Mouse (Mus musculus) kidney, adult 18-20 months (tissue): ENCODE data around the gene Tfam.
A peak's percentile ranks its signal among the peaks of the same experiment; 100 is the strongest.

Experiments
- DNase-seq: peaks from one replicate; pipeline ENCODE4 v3.0.0; 2021

Gene Tfam

DNA sequence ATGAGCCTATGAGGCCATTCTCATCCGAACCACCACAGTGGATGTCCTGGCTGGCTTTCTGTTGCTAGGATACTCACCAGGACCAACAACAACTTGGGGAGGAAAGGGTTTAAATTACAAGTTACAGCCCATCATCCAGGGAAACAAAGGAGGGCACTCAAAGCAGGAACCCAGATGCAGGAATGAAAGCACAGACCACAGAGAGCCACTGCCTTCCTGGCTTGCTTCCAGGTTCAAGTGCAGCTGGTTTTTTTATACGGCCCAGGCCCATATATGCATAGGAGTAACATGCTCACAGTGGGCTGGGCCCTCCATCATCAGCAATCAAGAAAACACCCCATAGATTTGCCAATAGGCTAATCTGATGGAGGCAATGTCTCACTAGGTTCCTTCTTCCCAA lies 15.4 kb downstream of the Tfam start:
- DNase-seq, result no peak

DNA sequence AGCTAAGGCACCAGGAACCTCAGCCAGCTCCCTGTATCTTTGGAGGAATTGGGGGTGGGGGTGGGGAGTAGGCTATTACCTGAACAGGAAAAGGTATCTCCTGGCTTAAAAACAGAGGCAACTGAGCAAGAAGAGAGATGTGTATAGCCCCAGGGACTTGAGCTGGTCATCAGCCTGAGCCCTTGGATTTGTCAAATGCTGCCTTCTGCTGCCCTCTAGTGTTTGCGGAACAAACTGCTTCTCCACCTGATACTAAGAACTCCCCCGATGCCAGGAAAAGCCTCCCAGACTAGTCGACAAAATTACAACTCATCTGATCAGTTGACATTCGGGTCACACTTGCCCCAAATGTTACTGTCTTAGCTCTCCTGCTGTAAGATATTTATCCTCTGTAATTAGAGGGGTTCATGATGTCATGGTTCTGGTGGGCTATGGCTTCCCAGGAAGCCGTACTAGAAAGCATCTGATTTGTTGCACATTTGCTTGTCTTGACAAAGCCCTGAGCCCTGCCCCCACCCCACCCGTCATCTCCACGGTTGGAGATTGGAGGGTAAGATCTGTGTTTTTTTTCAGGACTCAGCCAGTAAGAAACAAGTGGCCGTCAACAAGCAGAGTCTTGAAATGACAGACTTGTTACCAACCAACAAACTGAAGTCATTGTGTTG lies 19.7 kb downstream of the Tfam start:
- peak; percentile 81 for DNase-seq

DNA sequence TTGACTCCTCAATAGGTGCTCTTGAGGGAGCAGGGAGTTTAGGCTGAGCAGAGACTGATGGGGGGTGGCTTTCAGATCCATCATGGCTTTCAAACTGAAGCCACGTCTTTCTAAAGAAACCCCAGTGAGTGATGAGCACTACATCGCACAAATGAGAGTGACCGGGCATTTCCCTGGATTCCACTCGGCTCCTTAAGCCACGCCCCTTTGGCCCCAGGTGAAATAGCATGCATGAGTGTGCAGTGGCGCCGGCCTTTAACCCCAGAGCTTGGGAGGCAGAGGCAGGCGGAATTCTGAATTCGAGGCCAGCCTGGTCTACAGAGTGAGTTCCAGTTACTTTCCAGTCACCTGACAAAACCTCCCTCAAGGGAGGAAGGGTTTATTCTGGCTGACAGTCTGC lies 22.1 kb downstream of the Tfam start:
- no peak for DNase-seq

GRCm38 (mm10) chr10:71201512-71201911 lies 36.6 kb downstream of the Tfam start:
- DNase-seq, result no peak

- DNase-seq, result no peak
Observed at GRCm38 (mm10) chr10:71200964-71201363, 37.1 kb downstream of the Tfam start.

GRCm38 (mm10) chr10:71198676-71199075 lies 39.4 kb downstream of the Tfam start:
- DNase-seq, result peak; percentile 18

- DNase-seq, result no peak
Observed at GRCm38 (mm10) chr10:71197036-71197785, 40.9 kb downstream of the Tfam start.

GRCm38 (mm10) chr10:71195501-71195900 lies 42.6 kb downstream of the Tfam start:
- no peak for DNase-seq

GRCm38 (mm10) chr10:71194713-71195112 lies 43.4 kb downstream of the Tfam start:
- no peak for DNase-seq

- no peak for DNase-seq
Observed at GRCm38 (mm10) chr10:71193319-71193718, 44.8 kb downstream of the Tfam start.

DNA sequence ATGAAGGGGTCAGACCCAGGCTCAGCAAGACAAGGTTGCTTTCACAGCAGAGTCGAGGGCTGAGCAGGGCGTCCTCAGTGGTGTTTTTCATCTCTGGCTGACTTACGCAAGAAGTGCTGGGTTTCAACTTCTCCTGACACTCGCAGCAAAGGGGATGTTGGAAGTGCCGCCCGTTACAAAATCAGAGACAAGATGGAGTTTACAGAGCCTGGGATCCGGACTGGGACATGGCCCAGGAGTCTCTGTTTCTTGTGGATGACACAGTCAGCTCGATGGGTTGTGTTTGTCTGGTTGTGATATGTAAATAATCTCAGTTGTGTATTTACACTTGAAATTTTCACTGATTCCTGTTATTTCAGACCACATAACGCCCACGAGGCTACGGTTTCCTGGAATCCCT lies 45.2 kb downstream of the Tfam start:
- no peak for DNase-seq

DNA sequence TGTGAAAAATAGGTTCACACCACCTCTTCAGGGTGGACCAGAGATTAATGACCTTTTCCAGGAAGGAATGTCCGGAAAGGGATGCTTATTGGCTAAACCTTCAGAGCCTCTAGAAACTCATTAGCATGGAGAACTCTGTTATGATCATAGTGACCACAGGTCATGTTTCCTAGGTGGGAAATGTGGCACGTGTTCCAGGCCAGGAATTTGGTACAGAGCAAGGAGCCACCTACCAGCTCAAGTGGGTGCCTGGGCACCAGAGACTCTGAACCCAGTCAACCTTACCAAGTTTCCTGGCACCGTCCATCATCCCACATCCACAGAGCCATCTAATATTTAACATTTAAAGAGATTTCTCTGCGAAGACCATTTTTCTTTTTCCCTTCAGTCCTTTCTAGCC lies 49.4 kb downstream of the Tfam start:
- no peak for DNase-seq

DNA sequence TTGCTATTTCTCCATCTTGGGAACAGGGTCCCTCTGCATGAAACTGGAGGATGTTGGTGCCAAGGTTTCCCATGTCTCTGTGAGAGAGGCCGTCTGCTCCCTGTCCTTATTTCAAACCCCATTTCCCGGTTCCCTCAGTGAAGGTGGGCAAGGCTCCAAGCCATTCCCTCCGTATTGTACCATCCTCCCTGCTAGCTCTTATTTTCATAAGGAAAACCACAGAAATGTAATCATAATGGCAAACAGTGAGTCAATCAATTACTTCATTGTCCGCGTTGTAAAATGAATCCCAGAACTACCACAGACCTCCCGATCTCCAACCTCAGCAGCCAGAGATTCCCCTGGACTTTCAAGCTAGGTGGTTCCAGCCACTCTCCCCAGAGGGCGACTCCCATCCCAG lies 53.0 kb downstream of the Tfam start:
- DNase-seq, result no peak

GRCm38 (mm10) chr10:71183339-71184031 lies 54.6 kb downstream of the Tfam start:
- DNase-seq, result no peak

- no peak for DNase-seq
Observed at GRCm38 (mm10) chr10:71181931-71182330, 56.1 kb downstream of the Tfam start.

DNA sequence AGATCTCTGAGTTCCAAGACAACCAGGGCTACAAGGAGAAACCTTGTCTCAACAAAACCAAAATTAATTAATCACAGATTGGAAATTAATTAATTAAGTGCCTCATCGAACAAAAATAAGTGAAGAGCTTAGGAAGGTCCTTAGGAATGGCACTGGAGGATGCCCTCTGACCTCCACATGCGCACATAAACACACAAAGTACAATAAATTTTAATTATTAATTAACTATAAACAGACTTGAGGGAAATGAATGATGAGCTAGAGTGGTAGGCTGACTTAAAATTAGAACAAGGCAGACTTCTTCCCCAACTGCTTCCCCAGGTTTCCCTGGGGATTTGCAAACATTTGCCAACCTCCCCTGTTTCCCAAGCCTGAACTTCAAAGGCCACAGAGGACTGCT lies 57.0 kb downstream of the Tfam start:
- DNase-seq, result no peak

GRCm38 (mm10) chr10:71180057-71180456 lies 58.0 kb downstream of the Tfam start:
- DNase-seq, result no peak

DNA sequence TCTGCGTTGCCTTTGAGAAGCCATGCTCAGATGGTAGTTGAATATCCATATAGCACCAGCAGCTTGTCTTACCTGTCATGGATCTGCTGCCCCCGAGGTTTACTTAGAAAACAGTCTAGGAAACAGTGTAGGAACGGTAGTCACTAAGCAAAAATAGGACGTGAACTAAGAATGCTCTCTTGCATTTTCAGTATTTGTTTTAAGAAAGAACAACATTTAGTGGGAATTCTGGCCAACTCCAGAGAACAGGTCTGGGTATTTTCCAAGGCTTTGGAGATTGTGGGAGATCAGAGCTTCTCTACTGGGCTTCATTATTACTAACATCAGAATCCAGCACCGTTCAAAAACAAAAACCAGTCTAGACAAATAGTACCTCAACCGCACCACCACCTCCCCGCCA lies 60.9 kb downstream of the Tfam start:
- DNase-seq, result no peak

GRCm38 (mm10) chr10:71176341-71176740 lies 61.7 kb downstream of the Tfam start:
- DNase-seq, result no peak
